Mouse (Mus musculus): Measurements from ENCODE around the gene Col6a3.
A peak's percentile ranks its signal among the peaks of the same experiment; 100 is the strongest.

Gene Col6a3

GRCm38 (mm10) chr1:90843836-90844235 lies at the start of gene Col6a3:
Gene Col6a3, minus strand, starts transcription at chr1:90843971.
- no peak for DNase-seq (ENCODE audit: low spot score in 2 of 2)

- DNase-seq (ENCODE audit: low spot score in 2 of 2), result no peak
These were observed 42.1 kb upstream of the Col6a3 start for GRCm38 (mm10) chr1:90885771-90886460.

DNA sequence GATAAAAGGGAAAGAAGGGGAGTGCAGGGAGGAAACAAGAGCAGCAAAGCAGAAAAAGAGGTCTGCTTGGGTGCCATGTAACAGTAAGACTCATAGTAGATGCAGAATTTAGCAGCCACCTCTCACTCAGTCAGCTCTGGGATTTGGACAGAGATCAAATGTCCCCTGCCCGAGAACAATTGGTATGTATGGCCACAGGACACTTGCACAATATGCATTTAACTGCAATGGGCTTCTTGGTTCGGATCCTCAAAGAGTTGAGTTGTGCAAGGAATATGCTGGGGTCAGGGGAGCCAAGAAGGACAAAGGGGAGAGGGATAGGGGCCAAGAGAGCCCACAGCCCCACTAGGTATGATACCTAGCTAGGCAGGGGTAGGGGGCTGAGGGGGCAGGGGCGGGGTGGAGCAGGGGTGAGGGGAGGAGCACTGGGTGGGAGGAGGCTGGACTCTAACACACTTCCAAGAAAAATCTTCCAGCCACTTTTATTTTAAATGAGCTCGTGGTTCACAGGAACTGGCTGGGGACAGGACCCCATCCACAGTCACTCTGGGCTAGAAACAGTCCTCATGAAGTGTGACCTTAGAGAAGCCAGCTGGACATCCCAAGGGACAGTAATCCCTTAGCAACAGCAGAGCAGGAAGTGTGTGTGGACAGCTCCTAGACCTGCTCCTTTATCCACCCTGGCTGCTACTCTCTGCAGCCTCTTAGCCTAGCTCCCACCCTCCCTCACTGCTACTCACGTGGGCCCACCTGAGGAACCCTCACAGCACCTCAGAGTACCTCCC lies 32.9 kb upstream of the Col6a3 start:
- DNase-seq (ENCODE audit: low spot score in 2 of 2), result no peak

GRCm38 (mm10) chr1:90875961-90876360 lies 32.2 kb upstream of the Col6a3 start:
- no peak for DNase-seq (ENCODE audit: low spot score in 2 of 2)

DNA sequence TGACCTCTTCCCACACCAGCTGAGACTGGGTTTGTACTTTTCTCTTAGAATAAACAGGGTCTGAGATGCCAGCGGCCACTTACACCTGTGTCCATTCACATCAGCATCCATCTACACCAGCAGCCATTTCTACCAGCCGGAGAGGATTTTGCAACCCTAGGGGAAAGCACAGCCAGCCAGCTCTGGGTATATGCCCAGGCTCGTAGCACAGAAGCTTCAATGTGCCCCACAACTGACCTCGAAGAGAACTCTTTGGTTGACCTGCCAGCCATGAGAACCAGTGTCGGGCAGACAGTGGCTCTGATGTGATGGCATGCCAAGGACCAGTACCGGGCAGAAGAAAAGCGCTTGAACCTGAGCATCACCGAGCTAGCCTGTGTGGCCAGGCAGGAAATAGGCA lies 31.6 kb upstream of the Col6a3 start:
- no peak for DNase-seq (ENCODE audit: low spot score in 2 of 2)

GRCm38 (mm10) chr1:90870581-90870980 lies 26.8 kb upstream of the Col6a3 start:
- DNase-seq (ENCODE audit: low spot score in 2 of 2), result no peak

GRCm38 (mm10) chr1:90866734-90867133 lies 23.0 kb upstream of the Col6a3 start:
- DNase-seq (ENCODE audit: low spot score in 2 of 2), result no peak

DNA sequence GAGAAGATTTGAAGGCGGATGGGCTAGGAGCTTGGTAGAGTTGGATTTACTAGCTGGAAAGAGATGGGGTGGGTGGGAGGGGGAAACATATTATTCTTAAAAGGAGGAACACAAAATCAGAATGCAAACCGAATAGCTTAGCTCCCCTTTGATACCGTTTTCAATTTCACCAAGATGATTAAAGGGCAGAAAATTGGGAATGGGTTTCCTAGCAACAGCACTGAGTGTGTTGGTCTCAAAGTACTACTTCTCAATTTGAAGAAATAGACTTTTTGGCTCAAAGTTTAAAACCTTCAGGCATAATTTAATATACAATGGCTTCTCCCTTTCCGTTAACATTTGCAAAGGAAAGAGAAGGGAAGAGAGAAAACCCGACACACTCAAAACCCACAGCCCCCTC lies 12.1 kb upstream of the Col6a3 start:
- no peak for DNase-seq (ENCODE audit: low spot score in 2 of 2)

DNA sequence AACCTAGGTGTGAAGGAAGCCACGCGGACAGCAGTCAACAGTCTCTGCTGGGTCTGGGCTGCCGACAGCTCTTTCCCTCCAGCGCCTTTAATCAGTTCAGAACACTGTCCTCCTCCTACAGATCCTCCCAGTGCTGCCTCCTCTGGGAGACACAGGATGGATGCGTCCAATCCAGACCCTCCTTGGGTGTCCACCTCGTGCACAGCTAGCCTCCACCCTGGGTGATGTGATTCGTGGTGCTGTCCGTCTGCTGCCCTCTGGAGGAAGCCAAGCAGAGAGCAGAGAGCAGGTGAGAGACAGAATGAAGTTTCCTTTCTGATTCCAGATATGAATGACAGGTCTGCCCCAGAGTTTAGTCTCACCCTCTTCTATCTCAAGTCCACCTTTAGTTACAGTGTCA lies 6.1 kb upstream of the Col6a3 start:
- no peak for DNase-seq (ENCODE audit: low spot score in 2 of 2)

- DNase-seq (ENCODE audit: low spot score in 2 of 2), result no peak
These were observed 1.4 kb upstream of the Col6a3 start for GRCm38 (mm10) chr1:90845206-90845605.

GRCm38 (mm10) chr1:90842789-90843587 lies 783 bp downstream of the Col6a3 start:
- no peak for DNase-seq (ENCODE audit: low spot score in 2 of 2)

DNA sequence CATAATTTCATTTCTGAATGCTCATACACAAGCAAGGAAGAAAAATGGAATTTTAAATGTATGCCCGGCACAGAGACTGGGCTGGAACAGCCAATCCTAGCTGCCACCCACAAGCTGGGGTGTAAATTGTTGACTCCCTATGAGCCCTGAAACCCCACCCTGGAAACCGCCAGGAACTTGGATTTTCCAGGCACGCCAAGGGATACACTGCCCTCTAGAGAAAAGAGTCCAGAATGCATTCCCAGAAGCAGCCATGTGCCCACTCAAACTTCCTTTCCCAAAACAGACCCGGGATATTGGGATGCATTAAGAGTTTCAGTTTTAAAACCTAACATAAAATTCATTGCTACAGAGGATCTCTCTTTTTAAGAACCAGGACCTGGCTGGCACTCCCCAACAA lies 3.5 kb downstream of the Col6a3 start:
- peak; percentile 21 to 53 for DNase-seq (ENCODE audit: low spot score in 2 of 2)

- no peak for DNase-seq (ENCODE audit: low spot score in 2 of 2)
These were observed 5.1 kb downstream of the Col6a3 start for GRCm38 (mm10) chr1:90838657-90839056.

DNA sequence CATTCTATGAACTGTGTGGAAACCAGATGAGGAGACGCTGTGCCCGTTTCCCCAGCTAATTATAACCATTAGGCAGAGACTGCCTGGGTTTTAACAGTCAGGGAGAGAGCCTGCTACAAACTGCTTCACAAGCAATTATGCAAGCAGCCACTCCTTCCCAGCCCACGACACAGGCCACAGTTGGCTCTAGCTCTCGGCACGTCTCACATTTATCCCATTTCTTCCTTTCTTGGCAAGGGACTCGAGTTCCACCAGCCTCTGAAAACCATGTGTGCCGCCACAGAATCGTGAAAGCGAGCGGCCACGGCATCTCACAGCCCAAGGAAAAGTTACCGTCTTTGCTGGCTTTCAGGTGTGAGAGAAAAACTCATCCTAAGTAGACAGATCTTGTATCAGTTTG lies 5.5 kb downstream of the Col6a3 start:
- peak; percentile 29 to 47 for DNase-seq (ENCODE audit: low spot score in 2 of 2)

- no peak for DNase-seq (ENCODE audit: low spot score in 2 of 2)
These were observed 7.5 kb downstream of the Col6a3 start for GRCm38 (mm10) chr1:90836178-90836740.

- DNase-seq (ENCODE audit: low spot score in 2 of 2), result no peak
These were observed 9.1 kb downstream of the Col6a3 start for GRCm38 (mm10) chr1:90834701-90835100.

DNA sequence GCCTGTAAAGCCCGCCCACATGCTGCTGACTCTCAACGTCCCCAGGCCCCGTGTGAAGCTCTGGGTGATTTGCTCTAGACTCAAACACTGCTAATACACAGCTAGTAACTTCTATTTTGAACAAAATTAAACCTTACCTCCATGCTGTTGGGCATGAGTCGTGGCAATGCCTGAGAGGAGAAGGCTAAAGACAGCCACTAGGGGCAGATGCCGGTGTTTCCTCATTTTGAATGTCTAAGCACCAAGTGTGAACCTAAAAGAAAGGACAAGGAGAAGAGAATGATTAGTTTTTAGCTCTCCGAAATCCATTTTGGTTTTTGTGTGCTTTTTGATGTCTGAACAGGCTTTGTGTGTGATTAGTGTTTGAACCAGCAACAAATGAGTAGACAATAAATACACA lies 13.8 kb downstream of the Col6a3 start:
- no peak for DNase-seq (ENCODE audit: low spot score in 2 of 2)

- DNase-seq (ENCODE audit: low spot score in 2 of 2), result no peak
These were observed 30.5 kb downstream of the Col6a3 start for GRCm38 (mm10) chr1:90813226-90813625.

DNA sequence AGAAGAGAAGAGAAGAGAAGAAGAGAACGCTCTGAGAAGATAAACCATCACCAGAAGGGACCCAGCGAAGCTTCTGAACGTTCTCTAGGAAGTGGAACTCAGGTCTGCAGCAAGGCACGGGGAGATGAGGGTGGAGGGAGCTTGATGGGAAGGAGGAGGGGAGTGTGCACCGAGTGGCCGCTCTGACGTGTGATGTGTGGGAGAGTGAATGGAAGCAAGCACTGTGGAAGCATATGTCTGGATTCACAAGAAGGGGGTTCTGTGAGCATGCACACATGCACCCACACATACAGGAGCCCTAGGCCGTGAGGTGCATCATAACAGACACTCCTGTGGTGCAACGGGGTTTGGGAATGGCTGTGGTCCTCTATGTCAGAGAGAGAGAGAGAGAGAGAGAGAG lies 34.8 kb downstream of the Col6a3 start:
- no peak for DNase-seq (ENCODE audit: low spot score in 2 of 2)

DNA sequence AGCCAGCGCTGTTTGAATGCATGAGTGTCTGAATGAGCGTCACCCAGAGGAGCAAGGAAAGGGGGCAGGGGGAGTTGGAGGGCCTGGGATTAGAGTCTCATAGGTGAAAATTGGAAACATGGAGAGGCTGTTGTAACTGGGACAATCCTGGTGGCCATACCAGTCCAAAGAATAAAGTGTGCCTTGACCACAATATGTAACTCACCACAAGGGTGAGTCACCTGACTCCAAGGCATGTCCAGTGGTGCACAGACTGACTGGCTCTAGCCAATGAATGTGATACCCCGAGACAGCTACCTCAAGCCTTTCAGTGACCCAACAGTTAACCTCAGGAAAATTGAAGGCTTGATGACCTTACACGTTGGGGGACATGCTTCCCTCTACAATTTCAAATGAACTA lies 40.7 kb downstream of the Col6a3 start:
- DNase-seq (ENCODE audit: low spot score in 2 of 2), result no peak

DNA sequence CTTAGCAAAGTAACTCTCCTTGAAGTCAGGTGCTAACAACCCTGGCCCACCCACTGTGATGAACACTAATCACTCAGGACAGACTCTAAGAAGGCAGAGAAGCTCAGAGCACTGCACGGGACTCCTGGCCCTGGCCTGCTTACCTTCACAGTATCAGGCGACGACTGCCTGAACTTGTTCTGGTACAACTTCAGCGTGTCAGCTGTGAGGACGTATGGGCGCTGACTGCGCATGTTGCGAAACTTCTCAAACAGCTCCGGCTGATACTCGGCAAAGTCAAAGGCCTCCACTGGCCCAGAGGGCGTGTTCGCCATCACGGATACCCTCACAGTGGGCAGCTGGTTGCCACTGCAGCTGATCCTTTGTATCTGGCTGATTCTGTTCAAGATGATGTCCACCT lies 42.7 kb downstream of the Col6a3 start:
- no peak for DNase-seq (ENCODE audit: low spot score in 2 of 2)

DNA sequence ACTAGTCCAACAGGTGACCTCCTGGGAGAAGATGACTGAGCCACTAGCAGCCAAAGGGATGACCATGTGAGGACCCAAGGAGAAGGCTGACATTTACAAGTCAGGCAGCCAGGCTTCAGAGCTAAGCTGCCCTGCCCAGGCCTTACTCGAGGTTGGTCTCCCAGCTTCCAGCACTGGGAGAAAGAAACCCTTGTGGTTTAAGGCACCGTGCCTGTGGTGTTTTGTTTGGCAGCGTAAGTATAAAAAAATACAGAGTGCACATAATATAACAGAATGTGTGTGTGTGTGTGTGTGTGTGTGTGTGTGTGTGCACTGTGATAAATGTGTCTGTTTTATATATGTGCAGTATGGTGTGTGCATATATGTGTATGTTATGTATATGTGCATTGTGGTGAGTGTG lies 43.3 kb downstream of the Col6a3 start:
- no peak for DNase-seq (ENCODE audit: low spot score in 2 of 2)
